Mouse (Mus musculus): Measurements from ENCODE around the gene Tk1. TPM values are rescaled to one million over a fixed set of nuclear protein-coding genes. Genes with fewer than 3 reads are reported as not detected.

Tk1 gene
- total RNA-seq (2021), result 1 to 10 TPM; 1.0 to 1.9 TPM
- long read RNA-seq, experiment 1, partial matches to known transcripts, result 0 of 1 reads
- long read RNA-seq, experiment 1, other reads (novel, unspliced or antisense), result 1 of 1 reads
- long read RNA-seq, experiment 2, partial matches to known transcripts, result 0 of 1 reads
- long read RNA-seq, experiment 2, other reads (novel, unspliced or antisense), result 0 of 1 reads

- DNase-seq (ENCODE audit: low spot score in 2 of 2), result no peak
- no peak within 1 kb of the TSS for H3K27ac ChIP-seq
- peak within 1 kb of the TSS; percentile 28 for H3K4me3 ChIP-seq
- TF ChIP-seq CTCF (conservative IDR thresholded peaks at IDR 0.05), result no peak
Measured at GRCm38 (mm10) chr11:117825333-117826101, at the start of gene Tk1, which contains the start of gene Afmid. Tk1 (minus strand) TSS chr11:117826092. Afmid (plus strand) TSS chr11:117825924.

GRCm38 (mm10) chr11:117875681-117876080 lies 49.8 kb upstream of the Tk1 start:
- no peak for DNase-seq (ENCODE audit: low spot score in 2 of 2)
- no peak overlapping the region for H3K4me3 ChIP-seq
- H3K27ac ChIP-seq, result no peak overlapping the region
- TF ChIP-seq CTCF (conservative IDR thresholded peaks at IDR 0.05), result no peak

GRCm38 (mm10) chr11:117874419-117874818 lies 48.5 kb upstream of the Tk1 start:
- no peak overlapping the region for H3K27ac ChIP-seq
- no peak for DNase-seq (ENCODE audit: low spot score in 2 of 2)
- peak; percentile 68 for TF ChIP-seq CTCF (conservative IDR thresholded peaks at IDR 0.05)
- H3K4me3 ChIP-seq, result no peak overlapping the region

GRCm38 (mm10) chr11:117872861-117873608 lies 47.1 kb upstream of the Tk1 start, which contains the start of gene Tha1:
Tha1 (minus strand) TSS chr11:117873481.
- Histone ChIP-seq H3K27ac (peak within 1 kb of the TSS; percentile 90), H3K4me3 (peak within 1 kb of the TSS; percentile 86)
- DNase-seq (ENCODE audit: low spot score in 2 of 2), result peak; percentile 74 to 82
- TF ChIP-seq CTCF (conservative IDR thresholded peaks at IDR 0.05), result no peak

- H3K4me3 ChIP-seq, result no peak overlapping the region
- DNase-seq (ENCODE audit: low spot score in 2 of 2), result no peak
- TF ChIP-seq CTCF (conservative IDR thresholded peaks at IDR 0.05), result no peak
- no peak overlapping the region for H3K27ac ChIP-seq
Measured at GRCm38 (mm10) chr11:117871911-117872584, 46.2 kb upstream of the Tk1 start.

- DNase-seq (ENCODE audit: low spot score in 2 of 2), result no peak
- no peak for TF ChIP-seq CTCF (conservative IDR thresholded peaks at IDR 0.05)
- peak overlapping the region; percentile 52; the same call in 1 of the 2 replicates for H3K27ac ChIP-seq
- H3K4me3 ChIP-seq, result no peak overlapping the region
Measured at GRCm38 (mm10) chr11:117871376-117871775, 45.5 kb upstream of the Tk1 start.

- Histone ChIP-seq H3K4me3 (no peak overlapping the region), H3K27ac (peak overlapping the region; percentile 52; the same call in 1 of the 2 replicates)
- TF ChIP-seq CTCF (conservative IDR thresholded peaks at IDR 0.05), result peak; percentile 98
- peak; percentile 72 to 81 for DNase-seq (ENCODE audit: low spot score in 2 of 2)
Measured at GRCm38 (mm10) chr11:117870688-117871365, 44.9 kb upstream of the Tk1 start.

GRCm38 (mm10) chr11:117865988-117866387 lies 40.1 kb upstream of the Tk1 start:
- H3K4me3 ChIP-seq, result no peak overlapping the region
- no peak for DNase-seq (ENCODE audit: low spot score in 2 of 2)
- no peak overlapping the region for H3K27ac ChIP-seq
- no peak for TF ChIP-seq CTCF (conservative IDR thresholded peaks at IDR 0.05)

GRCm38 (mm10) chr11:117864805-117865204 lies 38.9 kb upstream of the Tk1 start:
- DNase-seq (ENCODE audit: low spot score in 2 of 2), result no peak
- no peak overlapping the region for H3K4me3 ChIP-seq
- TF ChIP-seq CTCF (conservative IDR thresholded peaks at IDR 0.05), result no peak
- no peak overlapping the region for H3K27ac ChIP-seq

GRCm38 (mm10) chr11:117863174-117863856 lies 37.4 kb upstream of the Tk1 start:
- Histone ChIP-seq H3K4me3 (no peak overlapping the region), H3K27ac (no peak overlapping the region)
- no peak for DNase-seq (ENCODE audit: low spot score in 2 of 2)
- no peak for TF ChIP-seq CTCF (conservative IDR thresholded peaks at IDR 0.05)

GRCm38 (mm10) chr11:117860601-117861000 lies 34.7 kb upstream of the Tk1 start, which contains the start of gene Tmem235:
Tmem235 (plus strand) TSS chr11:117860752.
- no peak for DNase-seq (ENCODE audit: low spot score in 2 of 2)
- Histone ChIP-seq H3K4me3 (no peak within 1 kb of the TSS), H3K27ac (no peak within 1 kb of the TSS)
- TF ChIP-seq CTCF (conservative IDR thresholded peaks at IDR 0.05), result no peak

All from layer of hippocampus, adult 2 months (tissue).